Mouse (Mus musculus) monocyte, adult 2 months (primary cell): ENCODE results near the gene Retn.
A peak's percentile ranks its signal among the peaks of the same experiment; 100 is the strongest.

Experiments used
- DNase-seq, 2 experiments: peaks; one replicate each; pipeline ENCODE4 v3.0.0; 2022; ENCODE audit warnings: low spot score in 2 of 2, low read depth in 1 of 2

Retn gene

GRCm38 (mm10) chr8:3656725-3657381 lies 1.3 kb downstream of the Retn start:
- DNase-seq, result no peak

GRCm38 (mm10) chr8:3660889-3661288 lies 5.3 kb downstream of the Retn start:
- no peak for DNase-seq

- DNase-seq, result peak; percentile 27 to 57
Measured at GRCm38 (mm10) chr8:3664405-3664804, 8.8 kb downstream of the Retn start.

GRCm38 (mm10) chr8:3665507-3665906 lies 9.9 kb downstream of the Retn start, which contains the start of gene Mcemp1:
TSS of gene Mcemp1 (plus strand) at chr8:3665754.
- peak in 1 of 2 experiments; percentile 34 for DNase-seq

GRCm38 (mm10) chr8:3670388-3670787 lies 14.8 kb downstream of the Retn start:
- DNase-seq, result peak; percentile 60 to 71

- peak in 1 of 2 experiments; percentile 72 for DNase-seq
Measured at GRCm38 (mm10) chr8:3671980-3672491, 16.5 kb downstream of the Retn start, which contains the start of gene Fcor. TSS of gene Fcor (minus strand) at chr8:3672362.

- DNase-seq, result no peak
Measured at GRCm38 (mm10) chr8:3674671-3675070, 19.1 kb downstream of the Retn start.

- DNase-seq, result peak; percentile 77 to 91
Measured at GRCm38 (mm10) chr8:3676131-3676992, 20.8 kb downstream of the Retn start, which contains the start of gene Trappc5. TSS of gene Trappc5 (plus strand) at chr8:3676299.

- DNase-seq, result no peak
Measured at GRCm38 (mm10) chr8:3676993-3677579, 21.5 kb downstream of the Retn start.

GRCm38 (mm10) chr8:3678831-3679230 lies 23.3 kb downstream of the Retn start:
- DNase-seq, result no peak

GRCm38 (mm10) chr8:3679236-3679635 lies 23.7 kb downstream of the Retn start:
- no peak for DNase-seq

- no peak for DNase-seq
Measured at GRCm38 (mm10) chr8:3679656-3680055, 24.1 kb downstream of the Retn start.

GRCm38 (mm10) chr8:3682435-3682834 lies 26.9 kb downstream of the Retn start:
- no peak for DNase-seq

GRCm38 (mm10) chr8:3683408-3684176 lies 28.0 kb downstream of the Retn start:
- DNase-seq, result no peak

- no peak for DNase-seq
Measured at GRCm38 (mm10) chr8:3684530-3684929, 29.0 kb downstream of the Retn start.

- DNase-seq, result no peak
Measured at GRCm38 (mm10) chr8:3685422-3685821, 29.9 kb downstream of the Retn start.

GRCm38 (mm10) chr8:3687537-3687936 lies 32.0 kb downstream of the Retn start:
- no peak for DNase-seq

GRCm38 (mm10) chr8:3690774-3691173 lies 35.2 kb downstream of the Retn start:
- DNase-seq, result no peak

GRCm38 (mm10) chr8:3694121-3694520 lies 38.6 kb downstream of the Retn start, which contains the start of gene Fcer2a:
TSS of gene Fcer2a (minus strand) at chr8:3694175.
- DNase-seq, result no peak

- DNase-seq, result no peak
Measured at GRCm38 (mm10) chr8:3701491-3701890, 45.9 kb downstream of the Retn start.

GRCm38 (mm10) chr8:3705711-3706110 lies 50.1 kb downstream of the Retn start:
- DNase-seq, result no peak
